Mouse (Mus musculus) hindbrain, embryonic 10.5 days (tissue): ENCODE data around the gene A2ml1. TPM values are rescaled to one million over a fixed set of nuclear protein-coding genes. Genes with fewer than 3 reads are reported as not detected.
A peak's percentile ranks its signal among the peaks of the same experiment; 100 is the strongest.
"Not testable (repeated sequence)": the region's sequence is repeated elsewhere in the genome, so short reads cannot be mapped to it uniquely, and the experiment has no call there.

Experiments
- DNase-seq: peaks from one replicate; pipeline ENCODE4 v3.0.0-alpha.2; 2017; ENCODE audit warnings: low spot score
- H3K27ac ChIP-seq: fragments of 300-500 bp; sonication (generic); 2 replicates; pipeline ENCODE4 v1.5.1; 2016; ENCODE audit warnings: mild to moderate bottlenecking, moderate library complexity
- H3K27me3 ChIP-seq: fragments of 300-500 bp; sonication (generic); 2 replicates; pipeline ENCODE4 v1.6.1; 2016; ENCODE audit warnings: mild to moderate bottlenecking; ENCODE audit not compliant: poor library complexity, insufficient read depth, severe bottlenecking
- H3K36me3 ChIP-seq: fragments of 300-500 bp; sonication (generic); 2 replicates; pipeline ENCODE4 v1.6.1; 2016; ENCODE audit warnings: mild to moderate bottlenecking, moderate library complexity
- H3K4me1 ChIP-seq: fragments of 300-500 bp; sonication (generic); replicated peaks from 2 replicates; pipeline ENCODE4 v1.6.1; 2016; ENCODE audit warnings: mild to moderate bottlenecking
- H3K4me3 ChIP-seq: fragments of 300-500 bp; sonication (generic); 2 replicates; pipeline ENCODE4 v1.5.1; 2016; ENCODE audit warnings: mild to moderate bottlenecking, moderate library complexity
- H3K9me3 ChIP-seq: fragments of 300-500 bp; sonication (generic); 2 replicates; pipeline ENCODE4 v1.6.1; 2016; ENCODE audit warnings: mild to moderate bottlenecking, moderate library complexity
- WGBS: fragments of 180-500 bp; shearing (Covaris S2); methylation state at CpG from one replicate; pipeline ENCODE4 v1.1.7; 2016; 5-methylcytosine and 5-hydroxymethylcytosine counted together
- polyA plus RNA-seq: library from polyadenylated mRNA; unstranded; fragments of >200 nt; fragmentation: Nextera tagmentation; extraction: Ambion mirVana; gene quantifications from 2 replicates; pipeline ENCODE4 v1.2.1, GENCODE M21; 2016

Gene A2ml1
- polyA plus RNA-seq: 0.04 TPM in 1 of 2 replicates, not detected in the other

DNA sequence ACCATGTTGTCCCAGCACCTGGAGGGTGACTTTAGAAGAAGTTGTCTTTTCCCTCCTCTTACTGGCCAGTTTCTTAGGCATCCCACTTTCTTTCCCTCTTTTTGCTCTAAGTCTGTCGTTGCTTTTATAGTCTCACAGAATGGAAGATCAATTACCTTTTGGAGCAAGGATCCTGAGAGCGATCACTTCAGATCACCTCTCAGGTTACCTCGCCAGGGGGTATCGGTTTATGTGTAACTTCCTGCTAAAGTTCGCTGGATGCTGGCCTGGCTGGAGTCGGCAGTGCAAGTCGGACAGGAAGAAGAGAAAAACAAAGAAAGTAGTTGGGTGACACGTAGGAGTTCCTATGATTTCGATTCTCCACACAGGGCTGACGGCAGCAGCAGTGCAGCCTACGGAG is at the start of gene A2ml1:
TSS of gene A2ml1 (minus strand) at position 101 of the 400 bp plus-strand sequence.
- 72% methylated on average over 11 of the region's 11 CpGs for WGBS

DNA sequence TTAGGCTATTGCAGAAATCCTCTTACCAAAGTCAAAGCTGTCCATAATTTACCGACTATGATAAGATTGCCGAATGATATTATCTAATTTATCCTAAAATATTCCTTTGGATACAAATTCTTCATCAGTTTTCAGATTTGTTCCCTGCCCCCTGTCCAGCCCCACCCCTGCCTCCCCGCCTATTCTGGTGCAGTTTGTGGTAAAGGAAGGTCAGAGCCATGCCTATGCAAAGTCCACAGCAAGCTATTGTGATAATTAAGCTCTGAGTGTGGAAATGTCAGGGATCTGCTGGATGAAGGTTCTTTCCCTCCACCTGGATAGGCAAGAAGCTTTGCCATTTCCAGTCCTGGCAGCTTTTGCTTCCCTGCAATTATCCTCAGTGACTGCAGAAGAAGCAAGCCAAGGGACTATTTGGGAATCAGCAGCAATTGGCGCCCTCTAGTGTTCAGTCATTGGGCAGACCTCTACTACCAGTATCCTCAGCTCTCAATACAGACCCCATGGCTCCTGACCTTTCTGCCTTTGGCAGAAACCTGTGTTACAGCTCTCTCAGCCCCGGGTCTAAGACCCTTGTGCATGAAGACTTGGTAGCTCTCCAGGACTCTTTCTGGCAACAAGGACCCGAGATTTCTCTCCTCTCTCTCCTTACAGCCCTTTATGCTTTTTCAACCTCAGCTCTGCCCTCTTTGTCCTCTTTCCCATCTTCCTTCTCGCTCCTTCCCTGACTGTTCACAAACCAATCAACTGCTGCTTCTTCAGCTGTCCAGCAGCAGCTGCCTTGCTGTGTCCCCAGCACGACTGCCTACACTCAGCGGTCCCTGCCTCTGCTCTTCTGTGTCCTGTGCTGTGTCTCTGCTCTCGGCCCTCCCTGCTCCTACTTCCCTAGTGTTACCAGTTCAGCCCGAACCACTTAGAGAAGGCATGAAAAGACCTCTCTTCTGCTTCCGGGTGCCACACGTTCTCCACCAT is 48.6 kb upstream of the A2ml1 start:
- H3K9me3 ChIP-seq, H3K36me3 ChIP-seq, H3K27ac ChIP-seq, H3K4me3 ChIP-seq, H3K4me1 ChIP-seq, H3K27me3 ChIP-seq: not testable (repeated sequence)
- 51% methylated on average over 13 of the region's 13 CpGs for WGBS
- DNase-seq: peak; percentile 58

More for the DNA sequence above, at the start of gene A2ml1:
- H3K9me3 ChIP-seq: no peaks in the 10 kb centered on the region
- no peaks in the 10 kb centered on the region for H3K27me3 ChIP-seq
- H3K4me1 ChIP-seq: no peaks in the 10 kb centered on the region
- DNase-seq: no peak
- H3K4me3 ChIP-seq: no peak within 1 kb of the TSS
- no peak within 1 kb of the TSS for H3K27ac ChIP-seq
- H3K36me3 ChIP-seq: no peaks in the 10 kb centered on the region

- not testable (repeated sequence) for H3K4me3 ChIP-seq, H3K27me3 ChIP-seq, DNase-seq, H3K27ac ChIP-seq, H3K9me3 ChIP-seq, H3K36me3 ChIP-seq, H3K4me1 ChIP-seq
- WGBS: 93% methylated on average over 6 of the region's 6 CpGs
These were observed 43.8 kb upstream of the A2ml1 start for GRCm38 (mm10) chr6:128625246-128625645.

DNA sequence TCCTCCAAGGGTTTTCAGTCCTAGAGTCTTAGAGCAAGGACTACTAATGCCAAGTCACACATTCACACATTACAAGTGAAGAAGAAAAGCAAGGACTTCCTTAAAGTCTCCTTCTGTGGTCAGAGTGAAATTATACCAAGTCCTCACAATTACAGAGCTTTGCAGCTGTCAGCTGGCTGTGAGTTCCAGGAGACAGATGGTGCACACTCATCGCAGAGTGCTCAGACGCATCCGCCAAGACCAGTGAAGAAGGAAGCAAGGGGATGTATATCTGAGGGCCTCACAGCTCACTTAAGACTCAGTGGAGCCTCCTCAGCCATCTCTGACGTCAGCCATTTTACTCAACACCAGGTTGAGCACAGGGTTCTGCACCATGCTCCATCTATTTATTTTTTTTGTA is 43.0 kb upstream of the A2ml1 start:
- H3K27ac ChIP-seq: no peak overlapping the region
- 91% methylated on average over 4 of the region's 4 CpGs for WGBS
- no peaks in the 10 kb centered on the region for H3K36me3 ChIP-seq
- H3K4me1 ChIP-seq: no peaks in the 10 kb centered on the region
- H3K9me3 ChIP-seq: no peaks in the 10 kb centered on the region
- H3K27me3 ChIP-seq: no peaks in the 10 kb centered on the region
- DNase-seq: no peak
- H3K4me3 ChIP-seq: no peak overlapping the region

- not testable (repeated sequence) for H3K4me1 ChIP-seq, DNase-seq, H3K9me3 ChIP-seq, H3K27me3 ChIP-seq, H3K36me3 ChIP-seq, H3K4me3 ChIP-seq, H3K27ac ChIP-seq
- 95% methylated on average over 5 of the region's 5 CpGs for WGBS
These were observed 42.0 kb upstream of the A2ml1 start, which contains the start of gene Klrb1a for GRCm38 (mm10) chr6:128623433-128623832. Gene Klrb1a (minus strand): TSS chr6:128623533.

- H3K27me3 ChIP-seq: no peaks in the 10 kb centered on the region
- 50% methylated on average over 2 of the region's 2 CpGs for WGBS
These were observed 41.3 kb upstream of the A2ml1 start for GRCm38 (mm10) chr6:128622733-128623132.

GRCm38 (mm10) chr6:128606350-128606749 is 24.9 kb upstream of the A2ml1 start:
- H3K4me3 ChIP-seq: no peak overlapping the region
- no peaks in the 10 kb centered on the region for H3K27me3 ChIP-seq
- DNase-seq: no peak
- H3K27ac ChIP-seq: no peak overlapping the region
- H3K36me3 ChIP-seq: no peaks in the 10 kb centered on the region
- peaks cover 7% of the 10 kb centered on the region for H3K4me1 ChIP-seq
- WGBS: 70% methylated on average over 9 of the region's 9 CpGs
- H3K9me3 ChIP-seq: no peaks in the 10 kb centered on the region

More at GRCm38 (mm10) chr6:128622733-128623132, 41.3 kb upstream of the A2ml1 start:
- H3K4me1 ChIP-seq: no peaks in the 10 kb centered on the region
- no peak for DNase-seq
- H3K27ac ChIP-seq: no peak overlapping the region
- no peaks in the 10 kb centered on the region for H3K36me3 ChIP-seq
- no peaks in the 10 kb centered on the region for H3K9me3 ChIP-seq
- no peak overlapping the region for H3K4me3 ChIP-seq

DNA sequence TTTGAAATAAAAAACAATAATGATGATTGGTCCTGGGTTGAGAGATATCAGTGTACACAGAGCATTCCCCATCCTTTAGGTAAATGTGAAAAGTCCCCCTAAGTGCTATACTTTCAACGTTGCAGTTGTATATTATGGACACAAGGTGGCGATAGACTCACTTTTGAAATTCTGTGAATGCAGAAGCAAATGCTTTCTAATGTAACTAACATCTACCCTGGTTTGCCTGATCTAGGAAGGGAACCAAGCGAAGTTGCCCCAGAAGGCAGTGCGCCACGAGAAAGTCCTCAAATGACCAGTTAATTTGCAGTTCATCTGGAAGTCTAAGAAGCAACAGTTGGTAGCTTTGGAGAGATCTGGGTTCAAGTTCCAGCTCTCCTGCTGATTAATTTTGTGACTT is 23.1 kb upstream of the A2ml1 start:
- no peak overlapping the region for H3K4me3 ChIP-seq
- WGBS: 40% methylated on average over 5 of the region's 5 CpGs
- H3K9me3 ChIP-seq: no peaks in the 10 kb centered on the region
- no peak for DNase-seq
- no peak overlapping the region for H3K27ac ChIP-seq
- no peaks in the 10 kb centered on the region for H3K36me3 ChIP-seq
- peaks cover 7% of the 10 kb centered on the region for H3K4me1 ChIP-seq
- no peaks in the 10 kb centered on the region for H3K27me3 ChIP-seq

- no peak for DNase-seq
- Histone ChIP-seq H3K9me3 (no peaks in the 10 kb centered on the region), H3K27me3 (no peaks in the 10 kb centered on the region), H3K4me3 (no peak overlapping the region), H3K4me1 (peaks cover 7% of the 10 kb centered on the region), H3K27ac (no peak overlapping the region), H3K36me3 (no peaks in the 10 kb centered on the region)
- 61% methylated on average over 10 of the region's 10 CpGs for WGBS
These were observed 21.2 kb upstream of the A2ml1 start for GRCm38 (mm10) chr6:128602463-128603201.

- no peak overlapping the region for H3K27ac ChIP-seq
- H3K4me1 ChIP-seq: peaks cover 7% of the 10 kb centered on the region
- WGBS: 55% methylated on average over 3 of the region's 3 CpGs
- H3K9me3 ChIP-seq: no peaks in the 10 kb centered on the region
- no peaks in the 10 kb centered on the region for H3K27me3 ChIP-seq
- DNase-seq: no peak
- H3K4me3 ChIP-seq: no peak overlapping the region
- no peaks in the 10 kb centered on the region for H3K36me3 ChIP-seq
These were observed 20.6 kb upstream of the A2ml1 start for GRCm38 (mm10) chr6:128602026-128602425.

GRCm38 (mm10) chr6:128599555-128599954 is 18.1 kb upstream of the A2ml1 start:
- H3K9me3 ChIP-seq: no peaks in the 10 kb centered on the region
- H3K36me3 ChIP-seq: no peaks in the 10 kb centered on the region
- no peak overlapping the region for H3K27ac ChIP-seq
- H3K4me1 ChIP-seq: peaks cover 7% of the 10 kb centered on the region
- 66% methylated on average over 4 of the region's 4 CpGs for WGBS
- no peak overlapping the region for H3K4me3 ChIP-seq
- DNase-seq: no peak
- no peaks in the 10 kb centered on the region for H3K27me3 ChIP-seq

- no peaks in the 10 kb centered on the region for H3K36me3 ChIP-seq
- no peak for DNase-seq
- WGBS: 81% methylated on average over 2 of the region's 2 CpGs
- no peak overlapping the region for H3K4me3 ChIP-seq
- H3K27ac ChIP-seq: no peak overlapping the region
- H3K4me1 ChIP-seq: peaks cover 7% of the 10 kb centered on the region
- H3K9me3 ChIP-seq: no peaks in the 10 kb centered on the region
- H3K27me3 ChIP-seq: no peaks in the 10 kb centered on the region
These were observed 17.0 kb upstream of the A2ml1 start for GRCm38 (mm10) chr6:128598256-128599047.
